Mouse (Mus musculus): ENCODE measurements around the gene Epb41l5. TPM values are rescaled to one million over a fixed set of nuclear protein-coding genes. Genes with fewer than 3 reads are reported as not detected.

Epb41l5 gene
- under 1 TPM; 0.19 to 0.37 TPM for polyA plus RNA-seq (2017; shearing (Covaris generic))

- peak; percentile 63 for ATAC-seq
Observed at GRCm38 (mm10) chr1:119648205-119649111, at the start of gene Epb41l5. Epb41l5 (minus strand) TSS chr1:119649000.

GRCm38 (mm10) chr1:119696860-119697259, 48.1 kb upstream of the Epb41l5 start:
- no peak for ATAC-seq

- peak; percentile 44 for ATAC-seq
Observed at GRCm38 (mm10) chr1:119685773-119686558, 37.2 kb upstream of the Epb41l5 start.

GRCm38 (mm10) chr1:119681663-119682213, 32.9 kb upstream of the Epb41l5 start:
- ATAC-seq, result no peak

- ATAC-seq, result no peak
Observed at GRCm38 (mm10) chr1:119674984-119675383, 26.2 kb upstream of the Epb41l5 start.

GRCm38 (mm10) chr1:119666904-119667303, 18.1 kb upstream of the Epb41l5 start:
- ATAC-seq, result no peak

- ATAC-seq, result no peak
Observed at GRCm38 (mm10) chr1:119654307-119654706, 5.5 kb upstream of the Epb41l5 start.

GRCm38 (mm10) chr1:119650386-119650785, 1.6 kb upstream of the Epb41l5 start:
- no peak for ATAC-seq

- no peak for ATAC-seq
Observed at GRCm38 (mm10) chr1:119649627-119650026, 827 bp upstream of the Epb41l5 start.

GRCm38 (mm10) chr1:119646356-119646755, 2.4 kb downstream of the Epb41l5 start:
- no peak for ATAC-seq

GRCm38 (mm10) chr1:119642367-119642766, 6.4 kb downstream of the Epb41l5 start:
- ATAC-seq, result no peak

- no peak for ATAC-seq
Observed at GRCm38 (mm10) chr1:119641090-119641812, 7.5 kb downstream of the Epb41l5 start.

- no peak for ATAC-seq
Observed at GRCm38 (mm10) chr1:119640006-119640405, 8.8 kb downstream of the Epb41l5 start.

- ATAC-seq, result no peak
Observed at GRCm38 (mm10) chr1:119637188-119638023, 11.4 kb downstream of the Epb41l5 start.

GRCm38 (mm10) chr1:119634746-119635145, 14.1 kb downstream of the Epb41l5 start:
- ATAC-seq, result no peak

GRCm38 (mm10) chr1:119630428-119630827, 18.4 kb downstream of the Epb41l5 start:
- ATAC-seq, result no peak

GRCm38 (mm10) chr1:119626837-119627236, 22.0 kb downstream of the Epb41l5 start:
- ATAC-seq, result no peak

GRCm38 (mm10) chr1:119624444-119624843, 24.4 kb downstream of the Epb41l5 start:
- no peak for ATAC-seq

GRCm38 (mm10) chr1:119605396-119605795, 43.4 kb downstream of the Epb41l5 start:
- no peak for ATAC-seq

- no peak for ATAC-seq
Observed at GRCm38 (mm10) chr1:119602448-119602847, 46.4 kb downstream of the Epb41l5 start.

GRCm38 (mm10) chr1:119598855-119599254, 49.9 kb downstream of the Epb41l5 start:
- ATAC-seq, result no peak

Data from activated CD4-positive, CD25-positive, alpha-beta regulatory T cell, adult 4 months (primary cell).